In genomic region chr7:114817291-114817806, GRCm38 (mm10) we compare ENCODE assay signal across 8 mouse cellular contexts.
DNase-seq lines count a peak whose midpoint lies in the region; ATAC-seq and TF ChIP-seq lines count a peak whose summit lies in the region.

No protein-coding gene starts in this region.

- 14% methylated on average over 6 of the region's 6 CpGs for WGBS in hindbrain, embryonic 15.5 days

- CTCF ChIA-PET in Patski (lab: Charles Lee): interaction anchor here (0.7 to 5.9 kb wide), 12 partner anchors 9 to 235 kb away, joined by 3 to 73 read pairs (median 4); no protein-coding TSS in a partner anchor

- in situ Hi-C loops in Patski (cut with MboI; ENCODE audit: low pct_unique_long_range_greater_than_20kb): loop anchor here (5.0 to 25.0 kb wide), 4 partner anchors 80 to 530 kb away; partner anchors contain the start of gene Psma1

- H3K27ac ChIP-seq in hindbrain, embryonic 15.5 days (replicated peaks): no peak overlapping the region

- peak; percentile 92 for TF ChIP-seq CTCF in Patski (IDR thresholded peaks at IDR 0.05)

- no peaks in the 10 kb centered on the region for H3K36me3 ChIP-seq in hindbrain, embryonic 15.5 days

- peak; percentile 59 for DNase-seq in Patski (ENCODE audit: low read depth, low spot score)
- peak; percentile 93 to 95 for DNase-seq in cerebellum, postnatal 14 days
- peak; percentile 78 for DNase-seq in frontal cortex, postnatal 25 days (ENCODE audit: low spot score in 2 of 2)
- peak; percentile 81 to 82 for DNase-seq in layer of hippocampus, postnatal 36 days
- DNase-seq in lung, postnatal 25 days (ENCODE audit: low spot score): peak; percentile 65
- DNase-seq in retina, postnatal 7 days (ENCODE audit: low read depth, low spot score): peak; percentile 71
- peak; percentile 70 to 79 for DNase-seq in urinary bladder, adult 18-20 months (ENCODE audit: low spot score in 2 of 2)

- no peak overlapping the region for H3K4me2 ChIP-seq in hindbrain, embryonic 15.5 days

- H3K4me3 ChIP-seq in hindbrain, embryonic 15.5 days: no peak overlapping the region

- POLR2A ChIA-PET in Patski (lab: Charles Lee): interaction anchor here (0.6 kb wide), 1 partner anchor 72 kb away, joined by 3 read pairs; no protein-coding TSS in a partner anchor

- peak; percentile 98 for ATAC-seq in Patski
- peak; percentile 94 for ATAC-seq in hindbrain, embryonic 15.5 days (ENCODE audit: low FRiP score, low read depth)

- H3K27me3 ChIP-seq in Patski: no peaks in the 10 kb centered on the region
- no peaks in the 10 kb centered on the region for H3K27me3 ChIP-seq in hindbrain, embryonic 15.5 days

- H3K4me1 ChIP-seq in hindbrain, embryonic 15.5 days (replicated peaks): no peaks in the 10 kb centered on the region

- H3K9ac ChIP-seq in hindbrain, embryonic 15.5 days: no peak overlapping the region

- no peaks in the 10 kb centered on the region for H3K9me3 ChIP-seq in hindbrain, embryonic 15.5 days
